Mouse (Mus musculus): ENCODE results near the gene Thoc2. TPM values are rescaled to one million over a fixed set of nuclear protein-coding genes. Genes with fewer than 3 reads are reported as not detected.

Gene Thoc2
- polyA plus RNA-seq (2015; fragmentation: Illumina TruSeq; extraction: RNeasy Lipid Tissue Mini Kit (QIAGEN cat#74804); ENCODE audit: insufficient read depth, low replicate concordance) = 108 TPM

DNA sequence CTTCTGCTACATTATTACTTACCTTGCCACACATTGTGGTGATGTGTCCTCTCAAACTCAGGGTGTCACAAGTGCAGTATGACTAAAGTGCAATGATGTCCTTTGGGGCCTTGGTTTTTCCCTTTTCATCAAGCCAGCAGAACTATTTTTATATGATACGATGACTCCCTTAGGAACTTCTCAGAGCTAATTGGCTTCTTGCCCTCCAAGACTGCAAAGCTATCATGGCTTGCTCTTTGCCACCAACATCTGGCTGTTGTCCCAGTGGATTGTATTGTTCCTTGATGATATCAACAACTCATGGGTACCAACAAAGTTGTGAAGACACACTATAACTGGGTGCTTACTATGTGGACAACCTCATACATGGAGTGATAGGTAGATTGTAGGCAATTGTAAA, at the start of gene Thoc2:
Gene Thoc2, minus strand, starts transcription at position 101 of the 400 bp plus-strand sequence.

Other genes with a start within 250 kb of the Thoc2 start
- gene Xiap, start 139.0 kb upstream of the Thoc2 start, polyA plus RNA-seq (2015; fragmentation: Illumina TruSeq; extraction: RNeasy Lipid Tissue Mini Kit (QIAGEN cat#74804); ENCODE audit: insufficient read depth, low replicate concordance) = 96.3 TPM
- 139 TPM for gene Stag2, start 228.6 kb upstream of the Thoc2 start, polyA plus RNA-seq (2015; fragmentation: Illumina TruSeq; extraction: RNeasy Lipid Tissue Mini Kit (QIAGEN cat#74804); ENCODE audit: insufficient read depth, low replicate concordance)

Data from spleen, adult 10 weeks (tissue).